Mouse (Mus musculus) embryonic facial prominence, embryonic 11.5 days (tissue): ENCODE results near the gene Topaz1. TPM values are rescaled to one million over a fixed set of nuclear protein-coding genes. Genes with fewer than 3 reads are reported as not detected.

Experiments
- ATAC-seq: fragments of 200-750 bp; cut with Nextera tagmentation; replicated peaks from 2 replicates; pipeline ENCODE4 v1.8.0; 2017; ENCODE audit warnings: low read depth; ENCODE audit not compliant: insufficient number of reproducible peaks, low FRiP score, low TSS enrichment
- DNase-seq: peaks from one replicate; pipeline ENCODE4 v3.0.0-alpha.2; 2015; ENCODE audit warnings: low spot score
- H3K27ac ChIP-seq: fragments of 300-500 bp; sonication (generic); replicated peaks from 2 replicates; pipeline ENCODE4 v1.5.1; 2014; ENCODE audit warnings: mild to moderate bottlenecking, low read depth, low read length, control low read depth
- H3K27me3 ChIP-seq: fragments of 300-500 bp; sonication (generic); 2 replicates; pipeline ENCODE4 v1.6.1; 2014; ENCODE audit warnings: mild to moderate bottlenecking, low read length, moderate library complexity, mixed read lengths; ENCODE audit not compliant: control insufficient read depth, insufficient read depth
- H3K36me3 ChIP-seq: fragments of 300-500 bp; sonication (generic); replicated peaks from 2 replicates; pipeline ENCODE4 v1.6.1; 2014; ENCODE audit warnings: low read depth, mild to moderate bottlenecking, low read length, moderate library complexity, mixed read lengths; ENCODE audit not compliant: control insufficient read depth, insufficient read depth
- H3K4me1 ChIP-seq: fragments of 300-500 bp; sonication (generic); 2 replicates; pipeline ENCODE4 v1.6.1; 2014; ENCODE audit warnings: low read length, mixed read lengths; ENCODE audit not compliant: control insufficient read depth, insufficient read depth
- H3K4me2 ChIP-seq: fragments of 300-500 bp; sonication (generic); 2 replicates; pipeline ENCODE4 v1.6.1; 2014; ENCODE audit warnings: low read depth, mild to moderate bottlenecking, control low read depth, low read length, moderate library complexity
- H3K4me3 ChIP-seq: fragments of 300-500 bp; sonication (generic); 2 replicates; pipeline ENCODE4 v1.5.1; 2014; ENCODE audit warnings: low read depth, low read length, control low read depth
- H3K9ac ChIP-seq: fragments of 300-500 bp; sonication (generic); replicated peaks from 2 replicates; pipeline ENCODE4 v1.6.1; 2014; ENCODE audit warnings: mild to moderate bottlenecking, control low read depth, low read length
- H3K9me3 ChIP-seq: fragments of 300-500 bp; sonication (generic); replicated peaks from 2 replicates; pipeline ENCODE4 v1.6.1; 2016; ENCODE audit warnings: mild to moderate bottlenecking, low read length, inconsistent platforms, mixed read lengths; ENCODE audit not compliant: control insufficient read depth
- WGBS: fragments of 180-500 bp; shearing (Covaris S2); extraction: QIAGEN DNeasy Blood & Tissue Kit; methylation state at CpG from one replicate; pipeline ENCODE4 v1.1.7; 2014; 5-methylcytosine and 5-hydroxymethylcytosine counted together
- polyA plus RNA-seq: library from polyadenylated mRNA; unstranded; fragments of >200 nt; fragmentation: Nextera tagmentation; extraction: Ambion mirVana; gene quantifications from 2 replicates; pipeline ENCODE4 v1.2.1, GENCODE M21; 2014

The Topaz1 gene
- polyA plus RNA-seq, 1 experiment from 2014 or later: not detected

- Histone ChIP-seq H3K9ac (no peak overlapping the region), H3K36me3 (no peaks in the 10 kb centered on the region), H3K4me2 (no peak overlapping the region), H3K27ac (no peak overlapping the region), H3K4me3 (no peak overlapping the region), H3K9me3 (no peaks in the 10 kb centered on the region), H3K4me1 (no peaks in the 10 kb centered on the region), H3K27me3 (no peaks in the 10 kb centered on the region)
- DNase-seq: no peak
- no peak for ATAC-seq
- 68% methylated on average over 8 of the region's 8 CpGs for WGBS
Observed at GRCm38 (mm10) chr9:122732126-122732810, 14.9 kb upstream of the Topaz1 start.

DNA sequence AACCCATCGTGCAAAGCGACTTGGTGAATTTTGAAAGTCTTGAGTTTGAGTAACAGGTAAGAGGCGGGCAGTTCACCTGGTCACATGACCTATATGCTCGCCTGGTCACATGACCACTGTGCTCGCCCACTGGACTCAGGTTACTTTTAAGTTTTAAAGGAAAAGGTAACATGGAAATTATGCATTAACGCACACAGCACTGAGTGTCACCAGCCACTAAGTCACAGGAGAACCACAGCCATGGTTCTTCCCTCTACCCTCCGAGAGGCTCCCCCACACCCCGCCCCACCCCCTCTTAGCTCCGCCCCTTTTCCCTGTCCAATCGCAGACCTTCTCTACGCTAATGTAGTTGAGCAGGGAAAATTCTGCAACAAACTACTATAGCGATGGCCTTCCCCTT is 13.9 kb upstream of the Topaz1 start:
- Histone ChIP-seq H3K27ac (no peak overlapping the region), H3K4me2 (no peak overlapping the region), H3K27me3 (no peaks in the 10 kb centered on the region), H3K9ac (no peak overlapping the region), H3K9me3 (no peaks in the 10 kb centered on the region), H3K4me1 (no peaks in the 10 kb centered on the region), H3K36me3 (no peaks in the 10 kb centered on the region), H3K4me3 (peak overlapping the region; percentile 14; the same call in 1 of the 2 replicates)
- 34% methylated on average over 12 of the region's 12 CpGs for WGBS
- peak; percentile 50; the same call in 1 of the 2 replicates for ATAC-seq
- DNase-seq: peak; percentile 19

DNA sequence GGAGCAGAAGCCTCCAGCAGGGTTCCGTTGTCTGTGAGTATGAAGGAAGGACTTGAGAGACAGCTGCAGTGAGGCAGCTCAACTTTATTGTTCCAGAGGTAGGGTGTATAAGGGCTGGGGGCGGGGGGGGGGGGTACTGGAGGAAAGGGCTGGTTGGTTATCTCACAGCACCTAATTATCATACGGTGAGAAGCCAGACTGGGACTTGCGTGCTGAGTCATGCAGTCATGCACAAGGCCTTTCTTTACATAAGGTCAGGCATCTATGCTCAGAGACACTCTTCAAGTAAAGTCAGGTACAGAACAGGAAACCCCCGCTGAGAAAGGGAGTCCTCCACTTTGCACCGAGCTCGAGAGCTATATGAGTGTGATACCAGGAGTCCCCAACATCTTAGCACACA is 12.2 kb upstream of the Topaz1 start:
- DNase-seq: no peak
- Histone ChIP-seq H3K9me3 (no peaks in the 10 kb centered on the region), H3K27ac (no peak overlapping the region), H3K9ac (no peak overlapping the region), H3K27me3 (no peaks in the 10 kb centered on the region), H3K4me2 (no peak overlapping the region), H3K4me3 (no peak overlapping the region), H3K4me1 (no peaks in the 10 kb centered on the region), H3K36me3 (no peaks in the 10 kb centered on the region)
- no peak for ATAC-seq
- 67% methylated on average over 7 of the region's 7 CpGs for WGBS

DNA sequence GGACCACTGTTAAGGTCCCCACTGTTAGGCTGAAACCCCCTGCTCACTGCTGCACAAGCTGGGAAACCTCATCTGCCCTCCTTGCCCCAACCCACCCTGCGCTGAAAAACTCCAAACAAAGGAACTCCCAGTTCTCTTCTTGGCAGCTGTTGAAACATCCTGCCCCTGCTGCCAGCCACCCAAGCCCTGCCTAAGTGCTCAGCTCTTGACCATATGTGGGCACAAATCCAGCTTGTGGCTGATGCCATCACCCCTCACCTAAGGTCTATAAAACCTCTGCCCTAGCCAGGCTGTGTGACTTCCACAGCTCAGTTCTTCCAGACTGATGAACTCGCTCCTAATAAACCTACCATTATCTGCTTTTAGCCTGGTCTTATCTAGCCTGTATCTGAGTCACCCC is 11.1 kb upstream of the Topaz1 start:
- DNase-seq: no peak
- Histone ChIP-seq H3K36me3 (no peaks in the 10 kb centered on the region), H3K4me3 (no peak overlapping the region), H3K4me1 (no peaks in the 10 kb centered on the region), H3K4me2 (no peak overlapping the region), H3K27ac (no peak overlapping the region), H3K9ac (no peak overlapping the region), H3K9me3 (no peaks in the 10 kb centered on the region), H3K27me3 (no peaks in the 10 kb centered on the region)
- ATAC-seq: no peak
- 57% methylated on average over 2 of the region's 2 CpGs for WGBS

- DNase-seq (peak; percentile 81), ATAC-seq (no peak)
- H3K4me2 ChIP-seq: no peak overlapping the region
- H3K36me3 ChIP-seq: no peaks in the 10 kb centered on the region
- WGBS: 17% methylated on average over 4 of the region's 4 CpGs
- no peak overlapping the region for H3K4me3 ChIP-seq
- no peak overlapping the region for H3K9ac ChIP-seq
- no peaks in the 10 kb centered on the region for H3K9me3 ChIP-seq
- H3K27me3 ChIP-seq: no peaks in the 10 kb centered on the region
- H3K27ac ChIP-seq: no peak overlapping the region
- H3K4me1 ChIP-seq: no peaks in the 10 kb centered on the region
Observed at GRCm38 (mm10) chr9:122736742-122737141, 10.4 kb upstream of the Topaz1 start.

- Histone ChIP-seq H3K36me3 (no peaks in the 10 kb centered on the region), H3K4me3 (no peak overlapping the region), H3K27ac (no peak overlapping the region), H3K27me3 (no peaks in the 10 kb centered on the region), H3K4me1 (no peaks in the 10 kb centered on the region), H3K9ac (no peak overlapping the region), H3K9me3 (no peaks in the 10 kb centered on the region), H3K4me2 (no peak overlapping the region)
- ATAC-seq (no peak), DNase-seq (no peak)
- 86% methylated on average over 1 of the region's 1 CpGs for WGBS
Observed at GRCm38 (mm10) chr9:122745879-122746278, 1.3 kb upstream of the Topaz1 start.

GRCm38 (mm10) chr9:122757614-122758013 is 10.5 kb downstream of the Topaz1 start:
- Histone ChIP-seq H3K36me3 (no peaks in the 10 kb centered on the region), H3K27me3 (no peaks in the 10 kb centered on the region), H3K9me3 (no peaks in the 10 kb centered on the region), H3K4me3 (no peak overlapping the region), H3K9ac (no peak overlapping the region), H3K4me2 (no peak overlapping the region), H3K27ac (no peak overlapping the region), H3K4me1 (no peaks in the 10 kb centered on the region)
- DNase-seq (no peak), ATAC-seq (no peak)
- WGBS: 42% methylated on average over 2 of the region's 2 CpGs

- no peak for ATAC-seq
- Histone ChIP-seq H3K27ac (no peak overlapping the region), H3K36me3 (no peaks in the 10 kb centered on the region), H3K9me3 (no peaks in the 10 kb centered on the region), H3K27me3 (no peaks in the 10 kb centered on the region), H3K9ac (no peak overlapping the region), H3K4me1 (no peaks in the 10 kb centered on the region), H3K4me2 (no peak overlapping the region), H3K4me3 (no peak overlapping the region)
- no peak for DNase-seq
Observed at GRCm38 (mm10) chr9:122760111-122760510, 13.0 kb downstream of the Topaz1 start.
